Mouse (Mus musculus) adrenal gland (tissue): Measurements from ENCODE around the gene Ampd2.

ENCODE experiments used
- intact Hi-C: fragments of 180-260 bp; cut with DNase I; formaldehyde crosslinking; loops from one replicate; pipeline ENCODE4 v1.15.1; 2025

Ampd2 gene

DNA sequence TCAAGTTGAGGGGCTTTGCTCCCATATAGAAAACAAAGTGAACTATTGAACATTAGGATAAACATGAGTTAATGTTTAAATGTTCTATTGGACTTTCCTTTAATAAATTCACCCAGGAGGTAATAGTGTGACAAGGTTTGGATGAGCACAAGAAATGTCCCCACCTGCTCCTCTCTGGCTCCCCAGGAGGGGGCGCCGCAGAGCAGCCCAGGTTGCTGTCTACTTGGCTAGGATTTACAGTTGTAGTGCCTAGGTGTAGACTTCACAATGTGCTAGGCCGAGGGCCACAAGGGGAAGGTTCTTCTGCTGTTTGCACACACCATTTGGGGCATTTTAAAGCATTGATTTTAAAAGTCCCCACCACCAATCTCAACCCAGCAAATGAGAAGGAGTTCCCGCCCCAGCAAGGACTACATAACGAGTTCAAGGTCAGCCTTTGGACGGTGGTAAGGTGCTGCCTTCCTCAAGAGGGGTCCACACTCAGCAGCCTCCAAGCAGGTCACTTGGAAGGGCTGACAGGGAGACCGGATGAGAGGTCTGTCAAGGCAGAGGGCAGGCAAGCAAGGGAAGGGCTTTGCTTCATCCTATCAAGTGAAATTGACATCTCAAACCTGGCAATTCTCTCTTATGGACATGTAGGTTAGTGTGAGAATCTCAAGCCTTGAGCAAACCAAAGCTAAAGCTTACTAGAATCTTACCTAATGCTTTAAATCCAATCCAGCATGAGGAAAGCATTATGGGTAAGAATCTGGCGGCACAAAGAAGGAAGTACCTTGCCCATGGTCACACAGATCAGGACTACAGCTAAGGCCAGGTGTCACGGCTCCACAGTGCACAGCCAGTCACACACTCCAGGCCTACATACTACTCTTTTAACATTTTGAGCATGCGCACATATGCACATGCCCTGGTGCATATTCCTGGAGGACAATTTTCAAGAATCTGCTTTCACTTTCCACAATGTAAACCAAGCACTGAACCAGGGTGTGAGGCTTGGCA, 15.9 kb downstream of the Ampd2 start:
- intact Hi-C loops, result loop anchor here (2.0 kb wide), 1 partner anchor 76 kb away; the partner anchor contains the start of gene Gnai3

- intact Hi-C loops, result no loop called here
These were observed 17.1 kb downstream of the Ampd2 start for GRCm38 (mm10) chr3:108069231-108069870.

DNA sequence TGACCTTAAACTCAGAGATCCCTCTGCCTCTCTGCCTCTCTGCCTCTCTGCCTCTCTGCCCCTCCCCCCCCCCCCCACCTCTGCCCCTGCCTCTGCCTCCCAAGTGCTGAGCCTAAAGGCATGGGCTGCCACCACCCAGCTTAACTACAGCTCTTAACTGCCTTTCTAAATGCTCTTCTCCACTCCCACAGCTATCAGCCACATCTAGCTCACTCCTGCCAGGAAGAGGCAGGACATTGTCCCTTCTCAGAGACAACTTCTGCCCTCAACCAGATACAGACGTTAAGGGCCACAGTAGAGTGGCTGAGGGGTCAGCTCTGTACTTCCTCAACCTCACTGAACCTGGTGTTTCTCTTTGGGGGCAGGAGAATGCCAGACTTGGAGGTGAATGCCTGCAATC, 17.6 kb downstream of the Ampd2 start:
- intact Hi-C loops, result no loop called here

DNA sequence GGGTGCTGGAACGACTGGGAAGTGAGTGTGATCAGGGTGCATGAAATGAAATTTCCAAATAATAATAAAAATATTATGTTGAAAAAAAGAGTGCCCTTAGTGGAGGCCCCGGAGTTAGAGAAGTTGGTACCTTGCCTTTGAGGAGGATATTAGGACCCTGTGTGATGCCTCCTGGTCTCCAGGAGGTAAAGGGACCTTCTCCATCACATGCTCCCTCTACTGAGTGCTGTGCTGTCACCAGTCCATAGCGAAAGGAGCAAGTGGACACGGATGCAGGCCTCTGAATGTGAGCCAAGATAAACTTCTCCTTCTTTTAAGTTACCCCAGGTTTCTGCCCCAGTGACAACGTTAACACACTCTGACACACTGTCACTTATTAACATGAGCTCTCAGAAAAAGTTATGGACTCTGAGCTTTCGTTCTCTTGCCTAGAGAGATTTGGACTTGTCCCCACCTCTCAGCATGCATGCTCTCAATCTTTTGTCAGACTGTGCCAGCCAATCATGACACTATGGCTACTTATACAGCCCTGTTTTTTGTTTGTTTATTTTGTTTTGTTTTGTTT, 19.0 kb downstream of the Ampd2 start:
- intact Hi-C loops, result no loop called here

DNA sequence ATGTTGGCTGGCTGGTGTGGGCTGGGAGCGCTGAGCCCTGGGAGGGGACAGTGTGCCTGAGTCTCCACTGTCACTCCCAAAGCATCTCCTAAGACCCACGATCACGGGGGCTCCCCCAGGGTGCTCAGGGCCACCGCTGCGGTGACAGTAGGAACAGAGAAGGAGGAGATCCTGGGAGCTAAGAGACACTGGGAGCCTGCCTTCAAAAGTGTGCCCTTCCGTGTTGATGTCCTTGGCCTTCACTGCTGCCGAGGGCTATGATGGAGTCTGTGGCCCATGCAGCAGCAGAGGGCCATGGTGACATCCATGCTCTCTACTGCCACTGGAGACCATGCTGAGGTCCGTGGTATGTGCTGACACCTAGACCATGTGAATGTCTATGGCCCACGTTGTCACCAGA, 20.9 kb downstream of the Ampd2 start:
- intact Hi-C loops, result no loop called here

DNA sequence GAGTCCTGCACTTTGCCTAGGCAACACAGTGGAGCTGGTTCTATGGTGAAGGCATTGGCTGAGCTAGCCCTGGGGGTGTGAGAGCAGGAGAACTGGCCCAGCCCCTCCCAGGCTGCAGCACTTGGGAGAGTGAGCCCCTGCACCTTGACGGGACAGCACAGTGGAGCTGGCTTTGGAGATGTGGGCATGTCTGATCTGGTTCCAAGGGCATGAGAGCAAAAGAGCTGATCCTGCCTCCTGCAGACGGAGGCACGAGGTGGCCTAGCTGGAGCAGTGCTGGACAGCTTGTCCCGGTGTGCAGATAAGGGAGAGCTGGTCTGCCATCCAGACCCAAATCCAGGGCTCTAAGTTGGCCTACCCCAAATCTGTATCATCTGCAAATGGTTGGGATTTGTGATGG, 21.8 kb downstream of the Ampd2 start:
- intact Hi-C loops, result loop anchor here (5.0 kb wide), 1 partner anchor 122 kb away; the partner anchor contains the start of gene Gstm6

- intact Hi-C loops, result loop anchor here (5.0 kb wide), 1 partner anchor 120 kb away; the partner anchor contains the start of gene Gstm6
These were observed 23.8 kb downstream of the Ampd2 start for GRCm38 (mm10) chr3:108062648-108063047.

DNA sequence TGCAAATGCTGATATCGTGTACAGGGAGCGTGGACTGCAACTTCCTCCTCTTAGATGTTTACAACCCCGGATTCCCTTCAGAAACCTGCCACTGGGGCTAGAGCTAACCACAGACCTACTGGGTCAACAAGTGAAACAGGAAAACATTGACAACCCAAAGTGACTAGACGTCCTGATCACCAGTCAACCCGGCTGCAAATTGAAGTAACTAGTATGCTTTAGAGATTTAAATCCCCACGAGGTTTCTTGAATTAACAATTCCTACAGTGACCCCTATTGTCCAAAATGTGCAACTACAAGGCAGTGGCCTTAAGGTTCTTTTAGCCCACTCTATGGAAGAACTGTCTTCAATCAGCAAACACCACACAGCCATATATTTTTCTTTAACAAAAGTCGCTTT, 25.0 kb downstream of the Ampd2 start:
- intact Hi-C loops, result loop anchor here (2.0 to 5.0 kb wide), 2 partner anchors 119 to 195 kb away; partner anchors contain the start of gene Gstm6

- intact Hi-C loops, result no loop called here
These were observed 36.0 kb downstream of the Ampd2 start for GRCm38 (mm10) chr3:108050493-108050892.

DNA sequence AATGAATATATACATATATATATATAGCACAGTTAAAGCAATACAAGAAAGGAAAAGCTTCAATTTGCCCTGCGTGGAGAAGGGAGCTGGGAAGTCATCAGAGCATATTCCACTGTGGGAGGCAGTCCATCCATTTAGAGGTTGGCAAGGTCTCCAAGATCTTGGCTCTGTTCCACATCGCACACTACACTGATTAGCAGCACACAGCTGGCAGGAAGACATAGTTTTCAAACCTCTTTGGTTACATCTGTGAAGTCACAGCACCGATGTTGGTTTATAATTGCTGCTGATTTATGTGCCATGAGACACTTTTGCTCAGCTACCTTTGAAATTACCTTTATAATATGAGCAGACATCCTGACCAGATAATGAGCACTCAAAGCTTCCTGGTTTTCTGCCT, 38.1 kb downstream of the Ampd2 start:
- intact Hi-C loops, result no loop called here

DNA sequence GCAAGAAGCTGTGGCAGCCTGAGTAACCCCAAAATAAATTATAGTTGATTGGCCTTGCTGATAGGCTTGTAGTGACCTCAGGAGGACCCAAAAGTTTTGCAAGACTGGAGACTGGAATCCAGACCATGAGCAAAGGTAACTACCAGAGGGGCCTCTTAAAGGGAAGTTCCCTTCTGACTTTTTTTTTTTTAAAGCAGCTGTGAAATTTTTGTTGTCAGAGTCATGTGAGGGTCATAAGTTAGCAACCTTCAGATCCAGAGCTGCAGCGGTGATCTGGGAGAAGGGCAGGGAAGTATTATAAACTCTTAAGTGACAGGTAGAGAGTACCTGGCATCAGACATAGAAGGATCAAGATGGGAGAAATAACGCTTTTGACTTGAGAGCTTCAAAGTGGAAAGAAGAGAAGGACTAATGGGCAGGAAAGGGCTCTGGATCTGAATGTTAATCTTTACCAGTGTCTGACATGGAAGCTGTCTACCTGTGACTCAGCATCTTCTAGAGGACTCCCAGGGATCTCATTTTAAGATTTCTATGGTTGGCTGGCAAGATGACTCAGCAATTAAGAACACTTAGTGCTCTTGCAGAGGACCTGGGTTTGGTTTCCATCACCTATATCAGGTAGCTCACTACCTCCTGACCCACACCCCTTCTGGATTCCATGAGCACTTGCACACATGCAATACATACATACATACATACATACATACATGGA, 39.4 kb downstream of the Ampd2 start:
- intact Hi-C loops, result no loop called here

DNA sequence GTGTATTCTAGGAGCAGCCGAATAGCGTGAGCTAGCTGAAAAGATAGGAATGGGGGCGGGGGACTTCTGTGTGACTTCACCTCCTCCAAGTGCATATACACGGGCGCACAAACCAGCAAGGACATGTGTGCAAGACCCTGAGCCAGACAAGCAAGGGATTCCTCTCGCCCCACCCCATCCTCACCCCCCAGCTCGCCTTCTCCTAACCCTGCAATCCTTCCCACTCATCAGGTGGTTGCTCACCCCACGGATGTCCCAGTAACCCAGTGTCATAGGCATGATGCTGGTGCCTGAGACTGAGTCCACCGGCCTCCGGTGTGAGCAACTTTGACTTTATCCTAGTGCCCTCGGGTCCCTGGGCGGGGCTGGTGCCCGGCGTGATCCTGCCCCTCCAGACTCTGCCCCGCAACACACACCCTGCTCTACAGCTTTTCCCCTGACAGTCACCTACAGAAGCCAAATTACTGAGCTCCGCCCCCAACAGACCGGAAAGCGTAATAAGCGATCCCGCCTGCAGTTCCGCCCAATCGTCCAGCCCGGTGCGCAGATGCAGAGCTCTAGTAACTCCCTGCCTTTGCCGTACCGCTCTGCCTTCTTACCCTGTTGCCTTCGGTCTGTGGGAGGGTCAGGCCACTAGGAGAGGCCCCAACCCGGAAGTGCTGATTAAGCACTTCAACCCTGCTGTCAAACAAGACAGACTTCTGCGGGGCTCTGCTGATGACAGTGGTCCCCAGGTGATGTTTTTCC, 41.9 kb downstream of the Ampd2 start, which contains the start of gene Gstm4:
Gstm4 (minus strand) TSS at position 501 of the 747 bp plus-strand sequence.
- intact Hi-C loops, result no loop called here

GRCm38 (mm10) chr3:108033156-108033555, 53.3 kb downstream of the Ampd2 start:
- intact Hi-C loops, result no loop called here

GRCm38 (mm10) chr3:108032113-108032512, 54.3 kb downstream of the Ampd2 start:
- intact Hi-C loops, result no loop called here

- intact Hi-C loops, result no loop called here
These were observed 57.6 kb downstream of the Ampd2 start for GRCm38 (mm10) chr3:108028641-108029365.

- intact Hi-C loops, result no loop called here
These were observed 59.9 kb downstream of the Ampd2 start for GRCm38 (mm10) chr3:108026597-108026996.

GRCm38 (mm10) chr3:108026049-108026448, 60.4 kb downstream of the Ampd2 start:
- intact Hi-C loops, result no loop called here

GRCm38 (mm10) chr3:108025318-108025717, 61.1 kb downstream of the Ampd2 start:
- intact Hi-C loops, result no loop called here
